Mouse (Mus musculus) heart, adult 2 months (tissue): Measurements from ENCODE around the gene Lct. TPM values are rescaled to one million over a fixed set of nuclear protein-coding genes. Genes with fewer than 3 reads are reported as not detected.

Experiments used
- DNase-seq, 2 experiments: peaks; one replicate each; pipeline ENCODE4 v3.0.0; 2021
- H3K27ac ChIP-seq: fragments of 200-600 bp; 2 replicates; pipeline ENCODE4 v1.8.1; 2022
- H3K27me3 ChIP-seq: fragments of 200-500 bp; 2 replicates; pipeline ENCODE4 v1.6.1; 2012; ENCODE audit warnings: mild to moderate bottlenecking, low read length, inconsistent platforms, mixed read lengths; ENCODE audit not compliant: control insufficient read depth, insufficient read depth
- H3K36me3 ChIP-seq: fragments of 200-500 bp; 2 replicates; pipeline ENCODE4 v1.6.1; 2012; ENCODE audit warnings: low read length, inconsistent platforms; ENCODE audit not compliant: control insufficient read depth, insufficient read depth
- H3K4me1 ChIP-seq: fragments of 200-500 bp; 2 replicates; pipeline ENCODE4 v1.6.1; 2011; ENCODE audit warnings: low read length; ENCODE audit not compliant: control insufficient read depth, insufficient read depth
- H3K4me3 ChIP-seq: fragments of 200-600 bp; 2 replicates; pipeline ENCODE4 v1.8.1; 2022
- H3K79me2 ChIP-seq: fragments of 200-500 bp; replicated peaks from 2 replicates; pipeline ENCODE4 v1.6.1; 2012; ENCODE audit warnings: mild to moderate bottlenecking, inconsistent platforms, low read length, moderate library complexity, mixed read lengths; ENCODE audit not compliant: control insufficient read depth, insufficient read depth
- H3K9ac ChIP-seq: fragments of 200-500 bp; 2 replicates; pipeline ENCODE4 v1.6.1; 2012; ENCODE audit warnings: low read depth, mild to moderate bottlenecking, control low read depth, inconsistent platforms, low read length, mixed read lengths
- CTCF ChIP-seq: fragments of 200-600 bp; IDR thresholded peaks from 2 replicates; pipeline ENCODE4 v1.8.1; 2022; ENCODE audit warnings: antibody characterized with exemption, mild to moderate bottlenecking, moderate library complexity
- EP300 ChIP-seq: fragments of 200-500 bp; IDR thresholded peaks from 2 replicates; pipeline ENCODE4 v1.6.1; 2011; ENCODE audit warnings: low read depth, low read length, control low read depth; ENCODE audit not compliant: insufficient read depth
- POLR2A ChIP-seq: fragments of 200-500 bp; IDR thresholded peaks from 2 replicates; pipeline ENCODE4 v1.6.1; 2011; ENCODE audit warnings: mild to moderate bottlenecking, low read depth, low read length, control low read depth; ENCODE audit not compliant: insufficient read depth
- WGBS: fragments of 180-500 bp; shearing (Covaris S2); methylation state at CpG from one replicate; pipeline ENCODE4 v1.1.7; 2018; 5-methylcytosine and 5-hydroxymethylcytosine counted together
- intact Hi-C: fragments of 180-260 bp; cut with DNase I; formaldehyde crosslinking; loops from one replicate; pipeline ENCODE4 v1.15.1; 2025
- polyA plus RNA-seq: library from polyadenylated mRNA; depleted of rRNA; stranded (reverse); fragments of >200 nt; gene quantifications from 2 replicates; pipeline ENCODE4 v1.2.3, GENCODE M21; 2012
- total RNA-seq, 2 experiments: library from RNA; stranded (reverse); gene quantifications; 2 replicates each; pipeline ENCODE4 v1.2.3; 2021

Gene Lct
- total and polyA plus RNA-seq, 3 experiments: 0.02 TPM; not detected in 2

DNA sequence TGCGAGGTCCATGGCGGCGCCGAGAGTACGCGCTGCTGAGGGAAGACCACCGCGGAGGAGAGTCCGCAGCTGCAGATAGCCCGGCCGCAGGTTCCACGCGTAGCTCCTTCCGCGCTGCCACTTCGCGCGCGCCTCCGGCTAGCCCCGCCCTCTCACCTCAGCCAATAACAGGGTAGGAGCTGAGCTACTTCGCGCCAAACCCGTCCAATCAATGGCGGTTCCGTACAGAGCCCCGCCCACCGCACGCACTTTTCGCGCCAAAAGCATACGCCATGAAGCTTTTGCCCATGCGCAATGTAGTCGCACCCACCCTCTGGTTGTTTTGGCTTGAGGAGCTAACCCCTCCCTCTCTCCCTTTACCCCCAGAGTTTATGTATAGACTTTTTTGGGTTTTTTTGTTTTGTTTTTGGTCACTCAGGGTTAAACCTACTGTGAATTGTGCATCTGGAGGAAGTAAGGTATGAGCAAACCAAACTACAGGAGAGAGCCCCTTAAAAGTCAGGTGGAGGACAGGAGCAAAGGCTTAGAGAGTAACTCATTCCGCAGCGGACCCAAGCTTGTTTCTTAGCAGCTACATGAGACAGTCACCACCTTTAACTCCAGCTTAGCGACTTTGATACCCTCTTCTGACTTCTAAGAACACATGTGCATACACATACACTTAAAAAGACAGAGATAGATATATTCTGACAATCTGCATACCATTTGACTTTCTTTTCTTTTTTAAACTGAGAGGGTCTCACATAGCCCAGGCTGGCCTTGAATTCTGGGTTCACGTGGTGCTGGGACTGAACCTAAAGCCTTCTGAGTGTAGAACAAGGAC, 31.6 kb upstream of the Lct start, which contains the start of gene Mcm6:
Gene Mcm6 (minus strand): TSS at position 111 of the 823 bp plus-strand sequence.
- intact Hi-C loops: no loop called here
- peaks cover 4% of the 10 kb centered on the region for H3K36me3 ChIP-seq
- H3K27me3 ChIP-seq: no peaks in the 10 kb centered on the region
- TF ChIP-seq CTCF: no peak
- peak; percentile 43; the same call in 1 of the 2 replicates for TF ChIP-seq POLR2A
- no peak for TF ChIP-seq EP300
- WGBS: 3% methylated on average over 38 of the region's 38 CpGs
- peak within 1 kb of the TSS; percentile 58 for H3K27ac ChIP-seq
- H3K79me2 ChIP-seq: no peaks in the 10 kb centered on the region; the same call in 1 of the 2 replicates
- peaks cover 5% of the 10 kb centered on the region for H3K4me1 ChIP-seq
- DNase-seq: peak; percentile 93 to 95
- H3K4me3 ChIP-seq: peak within 1 kb of the TSS; percentile 77
- peak within 1 kb of the TSS; percentile 58 for H3K9ac ChIP-seq

DNA sequence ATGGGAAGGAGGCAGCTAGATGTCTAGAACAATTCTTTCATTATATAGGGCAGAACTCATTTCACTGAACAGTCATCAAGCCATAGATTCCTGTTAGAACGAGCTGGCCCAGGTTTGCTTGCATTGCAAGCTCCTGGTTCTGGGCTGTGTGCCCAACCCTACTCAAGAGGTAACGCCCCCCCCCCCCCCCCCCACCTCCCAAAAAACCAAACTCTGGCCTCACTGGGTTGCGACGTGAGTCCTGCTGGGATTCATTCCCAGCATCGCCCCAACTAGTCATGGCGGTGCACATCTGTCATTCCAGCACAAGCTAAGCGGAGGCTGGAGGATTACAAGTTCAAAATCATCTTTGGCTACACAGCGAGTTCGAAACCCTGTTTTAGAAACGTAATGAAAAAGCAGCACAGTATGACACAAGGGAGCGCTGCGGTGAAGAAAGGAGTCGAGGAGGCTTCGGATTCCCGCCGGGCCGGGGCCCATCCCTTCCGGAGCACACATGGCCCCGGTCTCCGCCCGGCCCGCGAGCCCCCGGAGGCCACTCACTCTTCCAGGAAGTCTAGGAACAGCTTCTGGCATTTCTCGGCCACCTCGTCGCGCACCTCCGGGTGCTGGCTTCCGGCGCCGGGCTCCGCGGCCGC, 30.9 kb upstream of the Lct start:
- no peak for DNase-seq
- whole genome bisulfite sequencing: under 1% methylated on average over 35 of the region's 35 CpGs

DNA sequence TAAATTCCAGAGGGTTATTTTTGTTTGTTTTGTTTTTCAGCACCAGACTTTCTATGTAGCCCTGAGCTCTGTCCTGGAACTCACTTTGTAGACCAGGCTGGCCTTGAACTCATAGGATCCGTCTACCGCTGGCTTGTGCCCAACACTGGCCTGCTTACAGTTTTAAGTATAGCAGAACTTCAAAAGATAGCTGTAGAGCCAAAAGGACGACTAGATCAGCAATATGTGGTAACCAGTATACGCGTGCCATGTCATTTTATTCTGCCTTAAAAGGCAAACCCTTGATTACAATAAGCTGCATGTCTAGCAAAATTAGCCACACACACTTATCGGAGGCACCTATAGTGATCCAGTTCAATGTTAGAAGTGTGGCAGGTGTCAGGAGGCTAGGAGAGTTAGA, 30.2 kb upstream of the Lct start:
- Histone ChIP-seq H3K4me3 (no peak overlapping the region), H3K27me3 (no peaks in the 10 kb centered on the region), H3K9ac (no peak overlapping the region), H3K36me3 (peaks cover 4% of the 10 kb centered on the region), H3K4me1 (peaks cover 5% of the 10 kb centered on the region), H3K79me2 (no peaks in the 10 kb centered on the region; the same call in 1 of the 2 replicates), H3K27ac (no peak overlapping the region)
- 50% methylated on average over 6 of the region's 6 CpGs for WGBS
- intact Hi-C loops: no loop called here
- no peak for TF ChIP-seq EP300
- no peak for TF ChIP-seq POLR2A
- no peak for TF ChIP-seq CTCF
- DNase-seq: no peak

More for the DNA sequence above, 30.9 kb upstream of the Lct start:
- H3K4me1 ChIP-seq: peaks cover 5% of the 10 kb centered on the region
- H3K36me3 ChIP-seq: peaks cover 4% of the 10 kb centered on the region
- no peaks in the 10 kb centered on the region; the same call in 1 of the 2 replicates for H3K79me2 ChIP-seq
- peak overlapping the region; percentile 43 for H3K27ac ChIP-seq
- H3K27me3 ChIP-seq: no peaks in the 10 kb centered on the region
- no peak for TF ChIP-seq POLR2A
- TF ChIP-seq CTCF: peak; percentile 37
- peak overlapping the region; percentile 58 for H3K9ac ChIP-seq
- intact Hi-C loops: no loop called here
- H3K4me3 ChIP-seq: peak overlapping the region; percentile 77

DNA sequence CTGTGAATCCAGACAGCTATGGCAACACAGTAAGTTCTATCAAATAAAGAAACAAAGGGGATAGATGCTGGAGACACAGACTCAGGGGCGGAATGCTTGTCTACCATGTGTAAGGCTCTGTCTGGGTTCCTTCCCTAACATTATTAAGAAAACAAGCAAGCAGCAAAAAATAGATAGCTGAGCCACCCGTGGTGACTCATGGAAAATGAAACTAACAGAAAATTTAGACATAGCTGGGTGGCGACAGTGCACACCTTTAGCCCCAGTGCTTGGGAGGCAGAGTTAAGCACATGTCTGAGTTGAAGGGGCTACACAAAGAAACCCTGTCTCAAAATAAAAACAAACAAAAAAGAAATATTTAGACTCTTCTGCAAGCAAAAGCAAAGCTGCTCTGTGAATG, 29.3 kb upstream of the Lct start:
- H3K4me3 ChIP-seq: no peak overlapping the region
- peaks cover 4% of the 10 kb centered on the region for H3K36me3 ChIP-seq
- no peak for DNase-seq
- H3K79me2 ChIP-seq: no peaks in the 10 kb centered on the region; the same call in 1 of the 2 replicates
- TF ChIP-seq CTCF (no peak), EP300 (no peak), POLR2A (no peak)
- H3K27ac ChIP-seq: no peak overlapping the region
- no peaks in the 10 kb centered on the region for H3K27me3 ChIP-seq
- H3K9ac ChIP-seq: no peak overlapping the region; the same call in 1 of the 2 replicates
- intact Hi-C loops: no loop called here
- 45% methylated on average over 3 of the region's 3 CpGs for WGBS
- H3K4me1 ChIP-seq: peaks cover 5% of the 10 kb centered on the region

DNA sequence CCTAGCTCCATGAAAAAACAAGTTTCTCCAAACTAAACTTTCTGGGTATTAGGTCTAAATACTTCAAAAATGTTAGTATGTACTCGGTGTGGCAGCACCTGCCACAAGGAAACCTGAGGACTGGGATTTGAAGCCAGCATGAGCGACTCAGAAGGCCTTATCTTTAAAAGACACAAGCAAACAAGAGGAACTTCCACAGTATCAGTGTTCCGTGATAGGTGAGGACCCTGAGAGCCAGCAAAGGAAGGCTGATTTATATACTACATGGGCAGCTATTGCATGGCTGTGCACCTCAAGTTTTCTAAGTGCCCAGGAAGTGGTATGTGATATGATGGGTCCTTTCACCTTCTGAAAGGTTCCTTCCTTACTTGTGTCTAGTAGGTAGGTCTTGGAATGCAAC, 25.0 kb upstream of the Lct start:
- intact Hi-C loops: no loop called here
- no peaks in the 10 kb centered on the region; the same call in 1 of the 2 replicates for H3K79me2 ChIP-seq
- no peaks in the 10 kb centered on the region for H3K27me3 ChIP-seq
- no peak for DNase-seq
- H3K9ac ChIP-seq: no peak overlapping the region
- H3K27ac ChIP-seq: no peak overlapping the region
- peaks cover 4% of the 10 kb centered on the region for H3K36me3 ChIP-seq
- WGBS: 75% methylated on average over 3 of the region's 3 CpGs
- peaks cover 2% of the 10 kb centered on the region for H3K4me1 ChIP-seq
- no peak for TF ChIP-seq EP300
- TF ChIP-seq POLR2A: no peak
- no peak for TF ChIP-seq CTCF
- no peak overlapping the region for H3K4me3 ChIP-seq

DNA sequence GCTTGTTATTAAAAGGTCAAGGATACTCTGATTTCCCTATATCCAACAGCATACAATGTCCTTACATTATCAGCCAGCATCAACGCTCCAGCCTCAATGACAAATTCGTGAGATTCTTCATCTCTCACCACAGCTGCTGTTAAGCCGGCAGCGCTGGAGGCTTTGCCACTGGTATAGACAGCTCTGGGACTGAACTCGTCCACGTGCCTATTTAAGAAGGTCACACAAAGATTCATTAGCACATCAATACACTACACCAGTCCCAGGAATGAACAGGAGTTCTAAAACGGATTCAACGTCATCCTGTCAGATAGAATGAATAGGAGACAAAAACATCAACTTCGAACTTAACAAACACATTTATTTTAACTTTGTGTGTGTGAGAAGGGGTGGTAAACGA, 16.1 kb upstream of the Lct start:
- WGBS: 88% methylated on average over 10 of the region's 10 CpGs
- H3K27me3 ChIP-seq: no peaks in the 10 kb centered on the region
- intact Hi-C loops: no loop called here
- no peak overlapping the region for H3K27ac ChIP-seq
- H3K79me2 ChIP-seq: no peaks in the 10 kb centered on the region
- TF ChIP-seq POLR2A (no peak), EP300 (no peak)
- no peak overlapping the region for H3K4me3 ChIP-seq
- no peaks in the 10 kb centered on the region for H3K4me1 ChIP-seq
- no peaks in the 10 kb centered on the region; the same call in none of the 2 replicates for H3K36me3 ChIP-seq
- no peak for DNase-seq
- H3K9ac ChIP-seq: no peak overlapping the region
